Mouse (Mus musculus) olfactory bulb, adult 2 months (tissue): ENCODE measurements around the gene Tmem198b.

Experiments used
- CTCF ChIP-seq: fragments of 200-500 bp; IDR thresholded peaks from 2 replicates; pipeline ENCODE4 v1.5.1; 2012; ENCODE audit warnings: low read depth, mild to moderate bottlenecking, low read length, moderate library complexity; ENCODE audit not compliant: insufficient read depth
- POLR2A ChIP-seq: fragments of 200-500 bp; IDR thresholded peaks from 2 replicates; pipeline ENCODE4 v1.6.1; 2012; ENCODE audit warnings: mild to moderate bottlenecking, low read depth, low read length, moderate library complexity; ENCODE audit not compliant: insufficient read depth

- TF ChIP-seq CTCF (no peak), POLR2A (peak; percentile 22; the same call in 1 of the 2 replicates)
These were observed 17.3 kb upstream of the Tmem198b start, which contains the start of gene Ormdl2 for GRCm38 (mm10) chr10:128821358-128822056.
